Mouse (Mus musculus) left cerebral cortex, adult 9 months (tissue): Measurements from ENCODE around the gene Unc119.
A peak's percentile ranks its signal among the peaks of the same experiment; 100 is the strongest.

Experiments used
- DNase-seq, 2 experiments: peaks; one replicate each; pipeline ENCODE4 v3.0.0; 2022; ENCODE audit warnings: low spot score in 2 of 2

Unc119 gene

GRCm38 (mm10) chr11:78371711-78372110, 28.4 kb downstream of the Unc119 start:
- no peak for DNase-seq

- DNase-seq = no peak
These were observed 28.9 kb downstream of the Unc119 start for GRCm38 (mm10) chr11:78372166-78372565.

- DNase-seq = no peak
These were observed 29.3 kb downstream of the Unc119 start for GRCm38 (mm10) chr11:78372610-78373009.

GRCm38 (mm10) chr11:78374147-78374546, 30.9 kb downstream of the Unc119 start:
- no peak for DNase-seq

GRCm38 (mm10) chr11:78377549-78378159, 34.4 kb downstream of the Unc119 start:
- DNase-seq = no peak

GRCm38 (mm10) chr11:78380351-78380750, 37.1 kb downstream of the Unc119 start:
- DNase-seq = no peak

GRCm38 (mm10) chr11:78380996-78381395, 37.7 kb downstream of the Unc119 start:
- DNase-seq = no peak

GRCm38 (mm10) chr11:78382286-78382685, 39.0 kb downstream of the Unc119 start:
- no peak for DNase-seq

- no peak for DNase-seq
These were observed 39.4 kb downstream of the Unc119 start for GRCm38 (mm10) chr11:78382701-78383100.

GRCm38 (mm10) chr11:78385776-78386175, 42.5 kb downstream of the Unc119 start:
- no peak for DNase-seq

GRCm38 (mm10) chr11:78386508-78387043, 43.3 kb downstream of the Unc119 start, which contains the start of gene Foxn1:
Gene Foxn1 (minus strand): TSS chr11:78386558.
- DNase-seq = no peak

- no peak for DNase-seq
These were observed 49.4 kb downstream of the Unc119 start for GRCm38 (mm10) chr11:78392728-78393127.

GRCm38 (mm10) chr11:78396950-78397349, 53.7 kb downstream of the Unc119 start:
- no peak for DNase-seq

- peak in 1 of 2 experiments; percentile 30 for DNase-seq
These were observed 54.1 kb downstream of the Unc119 start for GRCm38 (mm10) chr11:78397397-78397796.

- DNase-seq = no peak
These were observed 54.9 kb downstream of the Unc119 start for GRCm38 (mm10) chr11:78398212-78398611.
